Mouse (Mus musculus): ENCODE data around the gene Ptger4.
A peak's percentile ranks its signal among the peaks of the same experiment; 100 is the strongest.

DNA sequence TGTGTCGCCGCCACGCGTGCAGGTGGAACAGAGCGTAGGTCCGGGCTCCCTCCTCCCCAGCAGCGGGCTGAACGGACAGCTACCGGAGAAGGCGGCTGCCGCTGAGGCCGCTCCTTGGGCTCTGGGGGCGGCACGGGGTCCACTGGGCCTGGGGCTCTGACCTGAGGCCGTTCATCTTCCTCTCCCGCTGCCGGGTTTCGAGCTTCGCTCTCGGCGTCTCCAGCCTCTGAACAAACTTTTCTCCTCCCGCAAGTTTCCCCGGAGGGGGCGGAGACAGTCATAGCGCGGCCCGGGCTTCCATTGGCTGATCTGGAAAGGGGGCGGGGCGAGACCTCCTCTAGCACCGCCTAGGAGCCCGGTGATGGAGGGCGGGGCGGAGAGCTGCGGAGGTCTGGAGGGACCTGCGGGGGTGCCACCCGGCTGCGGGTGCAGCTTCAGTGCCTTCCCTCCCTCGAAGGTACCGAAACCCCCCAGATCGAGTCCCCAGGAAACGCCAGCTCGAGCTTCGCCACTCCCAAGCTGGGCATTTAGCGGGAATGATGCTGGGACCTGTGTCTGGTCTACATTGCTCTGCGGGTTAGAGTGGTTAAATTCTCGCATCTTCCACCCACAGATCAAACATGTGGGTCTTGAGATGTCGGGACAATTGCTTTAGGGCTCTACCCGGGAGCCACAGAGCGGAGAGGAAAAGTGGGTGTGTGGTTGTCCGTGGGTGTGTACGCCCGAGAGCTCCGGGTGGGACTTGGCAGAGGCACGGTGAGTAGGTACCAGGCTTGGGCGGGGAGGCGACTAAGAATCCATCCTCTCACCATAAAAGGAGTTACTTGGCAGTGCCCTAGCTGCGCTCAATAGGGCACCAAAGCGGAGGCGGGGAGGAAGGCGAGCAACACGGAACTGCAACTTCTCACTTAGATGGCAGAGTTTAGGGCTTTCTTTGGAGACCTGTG, at the start of gene Ptger4:
- TF ChIP-seq ZNF384 (IDR thresholded peaks at IDR 0.05; ENCODE audit: low read depth, low read length) (no peak), SMC3 (IDR thresholded peaks at IDR 0.05; ENCODE audit: low read depth, low read length) (no peak), CTCF (conservative IDR thresholded peaks at IDR 0.05 in 1 of 2, IDR thresholded peaks at IDR 0.05 in 1 of 2; ENCODE audit: low read depth in 2 of 2, low read length in 2 of 2) (no peak), USF1 (IDR thresholded peaks at IDR 0.05; ENCODE audit: low read depth, low read length) (no peak), JUND (conservative IDR thresholded peaks at IDR 0.05; ENCODE audit: low read depth, low read length) (no peak), POLR2A (IDR thresholded peaks at IDR 0.05; ENCODE audit: low read depth, low read length) (peak; percentile 88), KAT2A (IDR thresholded peaks at IDR 0.05; ENCODE audit: insufficient replicate concordance, low read length) (no peak), MEF2A (IDR thresholded peaks at IDR 0.05; ENCODE audit: borderline replicate concordance, low read depth, low read length) (no peak), MAX (IDR thresholded peaks at IDR 0.05; ENCODE audit: low read length) (no peak), RCOR1 (conservative IDR thresholded peaks at IDR 0.05; ENCODE audit: low read depth, low read length) (peak; percentile 36; the same call in 1 of the 2 replicates), EP300 (IDR thresholded peaks at IDR 0.05; ENCODE audit: low read length) (no peak)
